Mouse (Mus musculus): ENCODE results near the gene Pikfyve.

DNA sequence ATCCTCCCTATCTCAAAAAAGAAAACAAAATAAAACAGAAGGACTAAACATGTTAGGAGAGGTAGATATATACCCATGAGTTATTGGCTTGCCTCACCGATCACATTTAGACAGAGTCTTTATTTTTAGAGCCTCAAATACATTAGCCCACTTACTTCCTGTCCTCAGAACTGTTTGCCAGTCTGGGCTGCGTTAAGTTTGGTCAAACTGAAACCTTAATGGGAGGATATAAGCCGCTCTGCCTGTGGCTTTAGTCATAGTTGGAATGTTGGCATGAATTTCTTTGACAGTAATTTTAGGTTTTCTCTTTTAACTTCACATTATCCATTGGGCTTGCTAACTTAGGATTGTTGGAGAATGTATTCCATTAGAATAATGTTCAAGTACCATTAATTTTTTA is 51.2 kb downstream of the Pikfyve start:
- TF ChIP-seq CTCF (IDR thresholded peaks at IDR 0.05; ENCODE audit: extremely low read depth, insufficient read length, insufficient replicate concordance, low read depth, low read length) (no peak), POLR2A (IDR thresholded peaks at IDR 0.05; ENCODE audit: low read depth, low read length) (no peak)
